Mouse (Mus musculus) bone marrow macrophage, adult 2 months (primary cell): ENCODE measurements around the gene Adam19.

Source experiments
- CTCF ChIP-seq: IDR thresholded peaks from 2 replicates; pipeline ENCODE4 v1.5.1; 2012; ENCODE audit warnings: low read depth, mild to moderate bottlenecking, low read length, moderate library complexity
- POLR2A ChIP-seq: IDR thresholded peaks from 2 replicates; pipeline ENCODE4 v1.6.1; 2012; ENCODE audit warnings: mild to moderate bottlenecking, low read depth, low read length, borderline replicate concordance

DNA sequence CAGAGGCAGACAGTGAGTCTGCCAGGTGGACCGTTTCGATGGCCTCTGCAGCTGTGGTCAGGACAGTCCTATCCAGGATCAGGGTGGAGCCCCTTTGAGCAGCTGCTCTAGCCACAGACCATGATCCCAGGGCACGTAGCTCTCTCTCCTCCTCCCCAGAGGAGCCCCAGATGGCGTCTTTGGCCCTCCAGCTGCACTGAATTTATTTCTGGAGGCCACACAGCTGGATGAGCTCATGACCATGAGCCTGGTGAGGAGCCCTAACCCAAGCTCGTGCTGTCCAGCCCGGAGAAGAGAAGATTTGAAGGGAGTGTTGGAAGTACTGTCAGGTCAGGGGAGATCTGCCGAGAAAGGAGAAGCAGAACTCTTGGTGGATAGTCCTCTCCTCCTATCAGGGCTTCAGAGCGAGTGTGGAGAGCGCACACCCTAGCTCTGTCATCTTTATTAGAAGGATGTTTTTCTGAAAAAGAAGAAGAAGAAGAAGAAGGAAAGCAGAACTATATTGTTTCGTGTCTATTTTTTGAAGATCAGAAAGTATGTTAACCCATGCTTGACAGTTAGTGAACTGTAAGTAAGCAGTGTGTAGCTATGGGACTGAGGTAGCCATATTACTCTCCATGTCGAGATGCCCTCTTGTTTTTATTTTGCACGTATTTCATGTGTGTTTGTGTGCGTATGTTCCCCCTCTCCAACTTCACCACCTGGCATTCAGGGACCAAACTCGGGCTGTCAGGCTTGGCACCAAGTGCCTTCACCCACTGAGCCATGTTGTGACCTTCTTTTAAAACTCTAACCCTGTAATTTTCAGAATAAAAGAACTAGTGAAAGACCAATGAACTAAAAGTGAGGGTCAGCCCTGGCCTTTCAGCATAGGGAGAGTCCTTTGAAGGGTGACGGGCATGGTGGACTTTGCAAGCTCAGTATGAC, 72.1 kb downstream of the Adam19 start:
- TF ChIP-seq CTCF (no peak), POLR2A (no peak)
